Mouse (Mus musculus): Measurements from ENCODE around the gene Acer3. TPM values are rescaled to one million over a fixed set of nuclear protein-coding genes. Genes with fewer than 3 reads are reported as not detected.

Gene Acer3
- polyA plus RNA-seq (2014; fragmentation: Illumina TruSeq; extraction: RNeasy Lipid Tissue Mini Kit (QIAGEN cat#74804); ENCODE audit: low read depth, low replicate concordance), result 4.3 TPM

DNA sequence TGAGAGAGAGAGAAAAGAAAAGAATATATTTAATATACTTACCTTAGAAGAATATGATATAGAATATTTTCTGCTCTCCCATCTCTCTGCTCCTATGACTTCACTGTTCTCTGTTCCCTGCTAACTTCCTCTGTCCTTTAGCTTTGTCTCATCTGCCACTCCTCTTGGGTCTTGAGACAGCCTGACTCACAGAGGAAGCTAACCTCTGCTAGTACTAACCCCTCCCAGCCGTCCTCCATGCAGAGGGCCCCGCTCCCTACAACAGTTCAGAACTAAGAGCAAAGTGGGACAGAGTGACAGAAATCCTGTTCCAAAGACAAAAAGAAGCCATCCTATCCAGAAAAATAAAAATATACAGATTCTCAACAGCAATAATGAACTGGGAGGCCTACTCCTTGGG, at the start of gene Acer3:
Gene Acer3 (minus strand): TSS at position 126 of the 400 bp plus-strand sequence.

DNA sequence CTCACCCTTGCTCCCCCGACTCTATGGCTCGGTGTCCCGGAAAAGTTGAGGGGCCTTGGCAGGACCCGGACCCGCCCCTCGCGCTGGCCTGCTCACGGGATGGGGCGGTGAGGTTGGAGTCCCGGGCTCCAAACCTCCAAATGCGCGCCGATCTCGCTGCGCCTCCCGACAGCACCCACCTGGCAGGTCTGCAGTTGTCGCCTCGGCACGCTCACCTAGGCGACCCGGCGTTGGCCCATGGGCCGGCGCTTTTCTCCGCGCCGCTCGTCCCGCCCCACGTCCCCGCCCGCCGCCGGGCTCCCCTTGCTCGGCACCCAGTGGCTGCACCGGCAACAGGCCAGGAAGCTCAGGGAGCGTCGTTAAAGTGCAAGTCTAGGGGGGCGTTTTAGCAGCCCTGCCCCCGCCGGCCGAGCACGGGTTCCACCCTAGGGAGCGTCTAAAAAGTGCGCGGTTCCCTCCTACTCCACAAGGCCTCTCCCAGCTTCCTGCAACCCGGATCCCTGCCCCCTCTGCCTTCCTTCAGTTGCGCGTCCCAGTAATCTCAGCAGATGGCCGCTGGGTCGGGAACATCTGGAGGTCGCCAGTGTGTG, 40.1 kb upstream of the Acer3 start, which contains the start of gene Tsku:
Gene Tsku (minus strand): TSS at position 266 of the 590 bp plus-strand sequence.

DNA sequence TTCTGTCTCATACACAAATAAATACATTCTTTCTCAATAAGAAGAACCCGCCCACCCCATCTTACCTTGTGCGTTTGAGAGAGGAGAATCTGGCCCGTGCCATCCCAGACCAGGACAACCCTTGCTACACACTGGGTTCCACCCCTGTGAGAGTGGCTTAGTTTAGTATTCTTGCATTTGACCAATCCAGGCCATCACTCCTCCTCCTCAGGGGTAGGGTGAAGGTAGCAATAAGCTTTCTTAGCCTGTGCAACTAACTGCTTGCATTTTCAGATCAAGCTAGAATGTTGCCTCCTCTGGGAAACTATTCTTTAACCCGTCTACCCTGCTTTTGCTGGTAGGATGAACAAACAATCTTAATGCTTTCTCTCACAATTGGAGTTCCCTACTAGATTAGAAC, 121.6 kb downstream of the Acer3 start, which contains the start of gene B3gnt6:
Gene B3gnt6 (minus strand): TSS at position 101 of the 400 bp plus-strand sequence.

GRCm38 (mm10) chr7:98177929-98178559, 143.0 kb downstream of the Acer3 start, which contains the start of gene Capn5:
TSS of gene Capn5 (minus strand) at chr7:98178274.

Other genes starting within 250 kb of the Acer3 start
- 7.0 TPM for gene Myo7a, start 201.7 kb downstream of the Acer3 start, polyA plus RNA-seq (2014; fragmentation: Illumina TruSeq; extraction: RNeasy Lipid Tissue Mini Kit (QIAGEN cat#74804); ENCODE audit: low read depth, low replicate concordance)
- not detected for gene Omp, start 175.7 kb downstream of the Acer3 start, polyA plus RNA-seq (2014; fragmentation: Illumina TruSeq; extraction: RNeasy Lipid Tissue Mini Kit (QIAGEN cat#74804); ENCODE audit: low read depth, low replicate concordance)
- gene Capn5, start 142.9 kb downstream of the Acer3 start, polyA plus RNA-seq (2014; fragmentation: Illumina TruSeq; extraction: RNeasy Lipid Tissue Mini Kit (QIAGEN cat#74804); ENCODE audit: low read depth, low replicate concordance), result 2.3 TPM
- not detected for gene B3gnt6, start 121.7 kb downstream of the Acer3 start, polyA plus RNA-seq (2014; fragmentation: Illumina TruSeq; extraction: RNeasy Lipid Tissue Mini Kit (QIAGEN cat#74804); ENCODE audit: low read depth, low replicate concordance)
- 2.9 TPM for gene Tsku, start 40.1 kb upstream of the Acer3 start, polyA plus RNA-seq (2014; fragmentation: Illumina TruSeq; extraction: RNeasy Lipid Tissue Mini Kit (QIAGEN cat#74804); ENCODE audit: low read depth, low replicate concordance)
- gene Gucy2d, start 119.2 kb upstream of the Acer3 start, polyA plus RNA-seq (2014; fragmentation: Illumina TruSeq; extraction: RNeasy Lipid Tissue Mini Kit (QIAGEN cat#74804); ENCODE audit: low read depth, low replicate concordance), result not detected
- 11.4 TPM for gene Lrrc32, start 168.1 kb upstream of the Acer3 start, polyA plus RNA-seq (2014; fragmentation: Illumina TruSeq; extraction: RNeasy Lipid Tissue Mini Kit (QIAGEN cat#74804); ENCODE audit: low read depth, low replicate concordance)

All from heart, adult 10 weeks (tissue).